Mouse (Mus musculus) neural tube, embryonic 10.5 days (tissue): ENCODE measurements around the gene Iqsec2.

Experiments used
- DNase-seq: peaks from one replicate; pipeline ENCODE4 v3.0.0-alpha.2; 2017; ENCODE audit warnings: low spot score; ENCODE audit errors: extremely low spot score

Iqsec2 gene

GRCm38 (mm10) chrX:152244492-152245189 is 100.6 kb downstream of the Iqsec2 start:
- DNase-seq = no peak

- DNase-seq = no peak
Measured at GRCm38 (mm10) chrX:152271189-152271588, 127.1 kb downstream of the Iqsec2 start.
